Mouse (Mus musculus) liver, embryonic 13.5 days (tissue): ENCODE measurements around the gene Pkd2. TPM values are rescaled to one million over a fixed set of nuclear protein-coding genes. Genes with fewer than 3 reads are reported as not detected.
A peak's percentile ranks its signal among the peaks of the same experiment; 100 is the strongest.
"Not testable (repeated sequence)": the region's sequence is repeated elsewhere in the genome, so short reads cannot be mapped to it uniquely, and the experiment has no call there.

ENCODE experiments used
- ATAC-seq: fragments of 200-750 bp; cut with Nextera tagmentation; 2 replicates; pipeline ENCODE4 v1.8.0; 2017; ENCODE audit warnings: low read depth, mild to moderate bottlenecking, moderate number of reproducible peaks, moderate library complexity
- DNase-seq: peaks from one replicate; pipeline ENCODE4 v3.0.0; 2022
- H3K27ac ChIP-seq: fragments of 300-500 bp; sonication (generic); 2 replicates; pipeline ENCODE4 v1.5.1; 2015; ENCODE audit warnings: moderate library complexity, mild to moderate bottlenecking, inconsistent platforms
- H3K27me3 ChIP-seq: fragments of 300-500 bp; sonication (generic); 2 replicates; pipeline ENCODE4 v1.6.1; 2015; ENCODE audit warnings: mild to moderate bottlenecking, inconsistent platforms
- H3K36me3 ChIP-seq: fragments of 300-500 bp; sonication (generic); 2 replicates; pipeline ENCODE4 v1.6.1; 2015; ENCODE audit warnings: mild to moderate bottlenecking, inconsistent platforms
- H3K4me1 ChIP-seq: fragments of 300-500 bp; sonication (generic); replicated peaks from 2 replicates; pipeline ENCODE4 v1.6.1; 2015; ENCODE audit warnings: inconsistent platforms
- H3K4me2 ChIP-seq: fragments of 300-500 bp; sonication (generic); 2 replicates; pipeline ENCODE4 v1.6.1; 2015; ENCODE audit warnings: inconsistent platforms, mild to moderate bottlenecking, moderate library complexity
- H3K4me3 ChIP-seq: fragments of 300-500 bp; sonication (generic); replicated peaks from 2 replicates; pipeline ENCODE4 v1.5.1; 2015; ENCODE audit warnings: mild to moderate bottlenecking, inconsistent platforms
- H3K9ac ChIP-seq: fragments of 300-500 bp; sonication (generic); 2 replicates; pipeline ENCODE4 v1.6.1; 2015; ENCODE audit warnings: mild to moderate bottlenecking, inconsistent platforms
- H3K9me3 ChIP-seq: fragments of 300-500 bp; sonication (generic); replicated peaks from 2 replicates; pipeline ENCODE4 v1.6.1; 2016; ENCODE audit warnings: inconsistent platforms
- WGBS: fragments of 180-500 bp; shearing (Covaris S2); methylation state at CpG from one replicate; pipeline ENCODE4 v1.1.7; 2015; ENCODE audit not compliant: insufficient replicate concordance; 5-methylcytosine and 5-hydroxymethylcytosine counted together
- polyA plus RNA-seq: library from polyadenylated mRNA; unstranded; fragments of >200 nt; fragmentation: Nextera tagmentation; extraction: Ambion mirVana; gene quantifications from 2 replicates; pipeline ENCODE4 v1.2.1, GENCODE M21; 2015

The Pkd2 gene
- polyA plus RNA-seq, 1 experiment from 2014 or later: 0.96 TPM

GRCm38 (mm10) chr5:104442396-104442795 is 16.9 kb upstream of the Pkd2 start:
- Histone ChIP-seq H3K4me2 (no peak overlapping the region), H3K27ac (no peak overlapping the region), H3K4me1 (no peaks in the 10 kb centered on the region), H3K9me3 (no peaks in the 10 kb centered on the region), H3K4me3 (no peak overlapping the region), H3K36me3 (no peaks in the 10 kb centered on the region), H3K9ac (no peak overlapping the region), H3K27me3 (0 out of 2 replicates have a peak, but pooled peaks cover 6% of the 10 kb centered on the region)
- 42% methylated on average over 6 of the region's 6 CpGs for WGBS
- DNase-seq (no peak), ATAC-seq (no peak)

- Histone ChIP-seq H3K9me3 (no peaks in the 10 kb centered on the region), H3K27me3 (0 out of 2 replicates have a peak, but pooled peaks cover 7% of the 10 kb centered on the region), H3K27ac (no peak overlapping the region), H3K9ac (no peak overlapping the region), H3K4me1 (no peaks in the 10 kb centered on the region), H3K4me3 (no peak overlapping the region), H3K36me3 (no peaks in the 10 kb centered on the region), H3K4me2 (no peak overlapping the region)
- WGBS: 60% methylated on average over 1 of the region's 1 CpGs
- DNase-seq: no peak
- no peak for ATAC-seq
These were observed 16.4 kb upstream of the Pkd2 start for GRCm38 (mm10) chr5:104442850-104443249.

- no peaks in the 10 kb centered on the region for H3K9me3 ChIP-seq
- no peaks in the 10 kb centered on the region for H3K4me1 ChIP-seq
- no peaks in the 10 kb centered on the region for H3K36me3 ChIP-seq
- WGBS: 17% methylated on average over 3 of the region's 3 CpGs
- H3K27ac ChIP-seq: no peak overlapping the region
- H3K4me3 ChIP-seq: no peak overlapping the region
- no peak overlapping the region for H3K9ac ChIP-seq
- no peak overlapping the region for H3K4me2 ChIP-seq
- peak; percentile 29; the same call in 1 of the 2 replicates for ATAC-seq
- no peak for DNase-seq
- H3K27me3 ChIP-seq: 0 out of 2 replicates have a peak, but pooled peaks cover 7% of the 10 kb centered on the region
These were observed 13.1 kb upstream of the Pkd2 start for GRCm38 (mm10) chr5:104446156-104446555.

GRCm38 (mm10) chr5:104448346-104448745 is 10.9 kb upstream of the Pkd2 start:
- H3K36me3 ChIP-seq, ATAC-seq, H3K4me3 ChIP-seq, H3K4me2 ChIP-seq, DNase-seq, H3K27ac ChIP-seq, H3K9ac ChIP-seq, H3K27me3 ChIP-seq, H3K9me3 ChIP-seq, H3K4me1 ChIP-seq: not testable (repeated sequence)
- WGBS: 21% methylated on average over 6 of the region's 6 CpGs

- WGBS: 28% methylated on average over 3 of the region's 3 CpGs
- Histone ChIP-seq H3K27me3 (0 out of 2 replicates have a peak, but pooled peaks cover 7% of the 10 kb centered on the region), H3K9ac (no peak overlapping the region), H3K27ac (no peak overlapping the region), H3K4me2 (no peak overlapping the region), H3K4me3 (no peak overlapping the region), H3K9me3 (no peaks in the 10 kb centered on the region), H3K36me3 (no peaks in the 10 kb centered on the region), H3K4me1 (no peaks in the 10 kb centered on the region)
- no peak for DNase-seq
- ATAC-seq: no peak
These were observed 9.8 kb upstream of the Pkd2 start for GRCm38 (mm10) chr5:104449491-104449890.

- DNase-seq (no peak), ATAC-seq (no peak)
- H3K9me3 ChIP-seq: no peaks in the 10 kb centered on the region
- no peak overlapping the region for H3K27ac ChIP-seq
- 36% methylated on average over 1 of the region's 1 CpGs for WGBS
- H3K4me1 ChIP-seq: no peaks in the 10 kb centered on the region
- no peak overlapping the region for H3K4me2 ChIP-seq
- no peaks in the 10 kb centered on the region for H3K36me3 ChIP-seq
- no peak overlapping the region for H3K9ac ChIP-seq
- no peak overlapping the region for H3K4me3 ChIP-seq
- H3K27me3 ChIP-seq: no peaks in the 10 kb centered on the region
These were observed 6.2 kb upstream of the Pkd2 start for GRCm38 (mm10) chr5:104453075-104453474.

- Histone ChIP-seq H3K27ac (no peak overlapping the region), H3K4me1 (no peaks in the 10 kb centered on the region), H3K27me3 (peaks cover 9% of the 10 kb centered on the region), H3K4me2 (no peak overlapping the region), H3K4me3 (no peak overlapping the region), H3K9ac (no peak overlapping the region), H3K36me3 (no peaks in the 10 kb centered on the region), H3K9me3 (no peaks in the 10 kb centered on the region)
- ATAC-seq: no peak
- no peak for DNase-seq
- 75% methylated on average over 6 of the region's 6 CpGs for WGBS
These were observed 4.7 kb upstream of the Pkd2 start for GRCm38 (mm10) chr5:104454564-104454963.

- ATAC-seq (peak; percentile 63), DNase-seq (no peak)
These were observed 631 bp downstream of the Pkd2 start for GRCm38 (mm10) chr5:104459706-104460455.

GRCm38 (mm10) chr5:104460456-104460838 is 1.2 kb downstream of the Pkd2 start:
- no peak overlapping the region for H3K27ac ChIP-seq
- ATAC-seq: no peak
- H3K4me1 ChIP-seq: no peaks in the 10 kb centered on the region
- H3K36me3 ChIP-seq: no peaks in the 10 kb centered on the region
- no peaks in the 10 kb centered on the region for H3K9me3 ChIP-seq
- no peak for DNase-seq
- peak overlapping the region; percentile 70 for H3K4me2 ChIP-seq
- H3K9ac ChIP-seq: no peak overlapping the region
- peak overlapping the region; percentile 62 for H3K4me3 ChIP-seq
- peaks cover 19% of the 10 kb centered on the region for H3K27me3 ChIP-seq
- 38% methylated on average over 3 of the region's 3 CpGs for WGBS

More at GRCm38 (mm10) chr5:104459706-104460455, 631 bp downstream of the Pkd2 start:
- Histone ChIP-seq H3K9ac (peak overlapping the region; percentile 63), H3K4me3 (peak overlapping the region; percentile 62), H3K36me3 (no peaks in the 10 kb centered on the region), H3K27ac (peak overlapping the region; percentile 53; the same call in 1 of the 2 replicates), H3K4me1 (no peaks in the 10 kb centered on the region), H3K4me2 (peak overlapping the region; percentile 70), H3K9me3 (no peaks in the 10 kb centered on the region), H3K27me3 (peaks cover 19% of the 10 kb centered on the region)
- WGBS: 1% methylated on average over 82 of the region's 82 CpGs

GRCm38 (mm10) chr5:104460856-104461255 is 1.6 kb downstream of the Pkd2 start:
- Histone ChIP-seq H3K27ac (no peak overlapping the region), H3K9ac (no peak overlapping the region), H3K4me1 (no peaks in the 10 kb centered on the region), H3K27me3 (peaks cover 19% of the 10 kb centered on the region), H3K9me3 (no peaks in the 10 kb centered on the region), H3K4me2 (no peak overlapping the region), H3K4me3 (no peak overlapping the region), H3K36me3 (peaks cover 3% of the 10 kb centered on the region; the same call in 1 of the 2 replicates)
- 68% methylated on average over 6 of the region's 7 CpGs for WGBS
- no peak for DNase-seq
- no peak for ATAC-seq

- Histone ChIP-seq H3K9ac (no peak overlapping the region), H3K36me3 (peaks cover 9% of the 10 kb centered on the region), H3K4me1 (no peaks in the 10 kb centered on the region), H3K4me3 (no peak overlapping the region), H3K9me3 (no peaks in the 10 kb centered on the region), H3K27ac (no peak overlapping the region), H3K4me2 (no peak overlapping the region), H3K27me3 (peaks cover 2% of the 10 kb centered on the region)
- DNase-seq (no peak), ATAC-seq (no peak)
- 76% methylated on average over 8 of the region's 8 CpGs for WGBS
These were observed 6.0 kb downstream of the Pkd2 start for GRCm38 (mm10) chr5:104465279-104465678.

- peaks cover 9% of the 10 kb centered on the region for H3K36me3 ChIP-seq
- no peaks in the 10 kb centered on the region for H3K9me3 ChIP-seq
- no peaks in the 10 kb centered on the region for H3K27me3 ChIP-seq
- H3K27ac ChIP-seq: no peak overlapping the region
- DNase-seq (no peak), ATAC-seq (no peak)
- H3K9ac ChIP-seq: no peak overlapping the region
- no peak overlapping the region for H3K4me3 ChIP-seq
- WGBS: 83% methylated on average over 12 of the region's 12 CpGs
- H3K4me2 ChIP-seq: no peak overlapping the region
- H3K4me1 ChIP-seq: no peaks in the 10 kb centered on the region
These were observed 6.5 kb downstream of the Pkd2 start for GRCm38 (mm10) chr5:104465731-104466130.
